Mouse (Mus musculus) myocyte (in vitro differentiated cells): ENCODE measurements around the gene Mzf1. TPM values are rescaled to one million over a fixed set of nuclear protein-coding genes. Genes with fewer than 3 reads are reported as not detected.

Source experiments
- H3K27me3 ChIP-seq: one replicate; pipeline ENCODE4 v1.6.1; 2011; ENCODE audit not compliant: control insufficient read depth, insufficient read depth, insufficient read length
- H3K36me3 ChIP-seq: one replicate; pipeline ENCODE4 v1.6.1; 2011; ENCODE audit not compliant: control insufficient read depth, insufficient read depth
- H3K4me2 ChIP-seq: one replicate; pipeline ENCODE4 v1.6.1; 2011; ENCODE audit warnings: low read depth, control low read depth
- H3K4me3 ChIP-seq: one replicate; pipeline ENCODE4 v1.5.1; 2011; ENCODE audit warnings: mild to moderate bottlenecking, control low read depth, moderate library complexity
- H3K79me2 ChIP-seq: one replicate; pipeline ENCODE4 v1.6.1; 2011; ENCODE audit not compliant: control insufficient read depth, insufficient read depth
- H3ac ChIP-seq: one replicate; pipeline ENCODE4 v1.6.1; 2011; ENCODE audit not compliant: control insufficient read depth, insufficient read length
- CEBPB ChIP-seq: IDR thresholded peaks from 2 replicates; pipeline ENCODE4 v1.6.1; 2011; ENCODE audit warnings: mild to moderate bottlenecking, moderate library complexity; ENCODE audit not compliant: poor library complexity, insufficient read depth, severe bottlenecking
- E2F4 ChIP-seq: IDR thresholded peaks from one replicate; pipeline ENCODE4 v1.6.1; 2011; ENCODE audit warnings: mild to moderate bottlenecking, control low read depth, moderate library complexity; ENCODE audit not compliant: insufficient read depth
- MAX ChIP-seq: IDR thresholded peaks from one replicate; pipeline ENCODE4 v1.6.1; 2011; ENCODE audit warnings: low read depth, mild to moderate bottlenecking, control low read depth
- MYOD1 ChIP-seq, 3 experiments: IDR thresholded peaks; one replicate each; pipeline ENCODE4 v1.6.1; 2011; ENCODE audit warnings: control low read depth in 2 of 3, low read depth in 2 of 3, mild to moderate bottlenecking in 2 of 3, moderate library complexity in 1 of 3; ENCODE audit not compliant: insufficient read length in 2 of 3, control insufficient read depth in 1 of 3
- MYOG ChIP-seq, 3 experiments: IDR thresholded peaks; one replicate each; pipeline ENCODE4 v1.6.1; 2011; ENCODE audit warnings: control low read depth in 2 of 3, low read depth in 2 of 3, mild to moderate bottlenecking in 2 of 3; ENCODE audit not compliant: insufficient read length in 2 of 3, control insufficient read depth in 1 of 3, insufficient read depth in 1 of 3
- POLR2A ChIP-seq: IDR thresholded peaks from one replicate; pipeline ENCODE4 v1.6.1; 2011; ENCODE audit warnings: low read depth, mild to moderate bottlenecking, control low read depth, moderate library complexity; ENCODE audit not compliant: insufficient read length
- POLR2AphosphoS2 ChIP-seq: IDR thresholded peaks from one replicate; pipeline ENCODE4 v1.6.1; 2011; ENCODE audit warnings: low read depth, control low read depth; ENCODE audit not compliant: insufficient read length
- REST ChIP-seq: IDR thresholded peaks from one replicate; pipeline ENCODE4 v1.6.1; 2011; ENCODE audit warnings: mild to moderate bottlenecking, control low read depth, moderate library complexity; ENCODE audit not compliant: insufficient read depth, insufficient read length
- SRF ChIP-seq: IDR thresholded peaks from one replicate; pipeline ENCODE4 v1.6.1; 2011; ENCODE audit warnings: low read depth; ENCODE audit not compliant: control insufficient read depth, insufficient read length
- TCF12 ChIP-seq: IDR thresholded peaks from one replicate; pipeline ENCODE4 v1.6.1; 2011; ENCODE audit warnings: mild to moderate bottlenecking, control low read depth; ENCODE audit not compliant: poor library complexity, insufficient read depth, severe bottlenecking
- TCF3 ChIP-seq: IDR thresholded peaks from one replicate; pipeline ENCODE4 v1.6.1; 2011; ENCODE audit warnings: low read depth, control low read depth; ENCODE audit not compliant: insufficient read length
- USF1 ChIP-seq: IDR thresholded peaks from one replicate; pipeline ENCODE4 v1.6.1; 2011; ENCODE audit warnings: low read depth, mild to moderate bottlenecking, control low read depth, moderate library complexity
- polyA plus RNA-seq: library from polyadenylated mRNA; unstranded; fragments of >200 nt; fragmentation: generic; extraction: Trizol; gene quantifications from one replicate; pipeline ENCODE4 v1.2.1, GENCODE M21; 2012; ENCODE audit warnings: missing spikeins

Gene Mzf1
- polyA plus RNA-seq, 1 experiment, result 0.37 TPM

- no peak overlapping the region for H3K4me2 ChIP-seq
- no peak overlapping the region for H3ac ChIP-seq
- H3K4me3 ChIP-seq, result no peak overlapping the region
- H3K27me3 ChIP-seq, result no peaks in the 10 kb centered on the region
- TF ChIP-seq MAX (no peak), MYOG (IDR thresholded peaks at IDR 0.05; ENCODE audit: control insufficient read depth in 1 of 3, insufficient read depth in 1 of 3, insufficient read length in 2 of 3, low read depth in 2 of 3) (no peak), CEBPB (no peak), TCF12 (no peak), TCF3 (no peak), REST (no peak), POLR2AphosphoS2 (no peak), USF1 (no peak), MYOD1 (IDR thresholded peaks at IDR 0.05; ENCODE audit: control insufficient read depth in 1 of 3, insufficient read length in 2 of 3, low read depth in 2 of 3) (no peak), E2F4 (no peak), SRF (no peak), POLR2A (no peak)
- peaks cover 4% of the 10 kb centered on the region for H3K79me2 ChIP-seq
- no peaks in the 10 kb centered on the region for H3K36me3 ChIP-seq
Measured at GRCm38 (mm10) chr7:13003380-13003779, 51.2 kb downstream of the Mzf1 start.

GRCm38 (mm10) chr7:13001584-13001983 is 53.0 kb downstream of the Mzf1 start:
- Histone ChIP-seq H3K4me2 (no peak overlapping the region), H3K36me3 (no peaks in the 10 kb centered on the region), H3K27me3 (no peaks in the 10 kb centered on the region), H3K4me3 (no peak overlapping the region), H3ac (no peak overlapping the region), H3K79me2 (no peaks in the 10 kb centered on the region)
- TF ChIP-seq USF1, result no peak
- no peak for TF ChIP-seq TCF3
- TF ChIP-seq MYOD1 (IDR thresholded peaks at IDR 0.05; ENCODE audit: control insufficient read depth in 1 of 3, insufficient read length in 2 of 3, low read depth in 2 of 3), result no peak
- no peak for TF ChIP-seq TCF12
- no peak for TF ChIP-seq POLR2AphosphoS2
- no peak for TF ChIP-seq CEBPB
- no peak for TF ChIP-seq SRF
- TF ChIP-seq E2F4, result no peak
- TF ChIP-seq POLR2A, result no peak

GRCm38 (mm10) chr7:12998851-12999250 is 55.7 kb downstream of the Mzf1 start, which contains the start of gene Trim28:
Gene Trim28, plus strand, starts transcription at chr7:12999114.
- H3K79me2 ChIP-seq, result no peaks in the 10 kb centered on the region
- H3ac ChIP-seq, result no peak within 1 kb of the TSS
- no peak within 1 kb of the TSS for H3K4me2 ChIP-seq
- no peak within 1 kb of the TSS for H3K4me3 ChIP-seq
- no peak for TF ChIP-seq E2F4
- TF ChIP-seq TCF12, result no peak
- no peak for TF ChIP-seq POLR2AphosphoS2
- no peak for TF ChIP-seq TCF3
- TF ChIP-seq MYOG (IDR thresholded peaks at IDR 0.05; ENCODE audit: control insufficient read depth in 1 of 3, insufficient read depth in 1 of 3, insufficient read length in 2 of 3, low read depth in 2 of 3), result no peak
- no peak for TF ChIP-seq MAX
- TF ChIP-seq USF1, result no peak
- TF ChIP-seq REST, result no peak
- TF ChIP-seq POLR2A, result no peak
- no peak for TF ChIP-seq SRF
- no peak for TF ChIP-seq CEBPB
- no peak for TF ChIP-seq MYOD1 (IDR thresholded peaks at IDR 0.05; ENCODE audit: control insufficient read depth in 1 of 3, insufficient read length in 2 of 3, low read depth in 2 of 3)
- no peaks in the 10 kb centered on the region for H3K27me3 ChIP-seq
- H3K36me3 ChIP-seq, result no peaks in the 10 kb centered on the region

- no peak within 1 kb of the TSS for H3ac ChIP-seq
- H3K4me3 ChIP-seq, result no peak within 1 kb of the TSS
- H3K79me2 ChIP-seq, result no peaks in the 10 kb centered on the region
- no peak within 1 kb of the TSS for H3K4me2 ChIP-seq
- H3K27me3 ChIP-seq, result no peaks in the 10 kb centered on the region
- TF ChIP-seq SRF (no peak), POLR2A (no peak), TCF3 (no peak), REST (no peak), TCF12 (no peak), POLR2AphosphoS2 (no peak), MYOG (IDR thresholded peaks at IDR 0.05; ENCODE audit: control insufficient read depth in 1 of 3, insufficient read depth in 1 of 3, insufficient read length in 2 of 3, low read depth in 2 of 3) (no peak), CEBPB (no peak)
- H3K36me3 ChIP-seq, result no peaks in the 10 kb centered on the region
Measured at GRCm38 (mm10) chr7:12998053-12998452, 56.5 kb downstream of the Mzf1 start, which contains the start of gene Slc27a5. Gene Slc27a5, minus strand, starts transcription at chr7:12998192.

DNA sequence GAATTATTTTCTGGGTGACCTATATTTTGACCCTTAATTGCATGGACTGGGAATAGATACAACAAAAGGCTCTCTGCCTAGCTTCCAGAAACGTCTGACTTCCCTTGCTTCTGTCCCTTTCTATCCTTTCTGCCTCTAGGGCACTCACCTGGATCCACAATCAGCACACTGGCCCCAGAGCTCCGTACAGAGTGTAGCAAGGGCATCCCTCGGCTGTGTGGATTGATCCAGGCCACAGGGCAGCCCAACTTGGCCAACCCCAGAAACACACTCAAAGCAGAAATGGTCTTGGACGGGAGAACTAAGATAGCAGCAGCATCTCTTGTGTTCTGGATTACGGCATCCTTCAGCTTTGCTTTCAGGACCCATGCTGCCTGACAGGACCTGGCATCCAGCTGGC is 57.3 kb downstream of the Mzf1 start:
- Histone ChIP-seq H3K79me2 (no peaks in the 10 kb centered on the region), H3K36me3 (no peaks in the 10 kb centered on the region), H3ac (no peak overlapping the region), H3K4me3 (no peak overlapping the region), H3K4me2 (no peak overlapping the region), H3K27me3 (no peaks in the 10 kb centered on the region)
- TF ChIP-seq MYOD1 (IDR thresholded peaks at IDR 0.05; ENCODE audit: control insufficient read depth in 1 of 3, insufficient read length in 2 of 3, low read depth in 2 of 3) (no peak), MAX (no peak), REST (no peak), TCF12 (no peak), CEBPB (no peak), USF1 (no peak), TCF3 (no peak), POLR2AphosphoS2 (no peak), SRF (no peak), MYOG (IDR thresholded peaks at IDR 0.05; ENCODE audit: control insufficient read depth in 1 of 3, insufficient read depth in 1 of 3, insufficient read length in 2 of 3, low read depth in 2 of 3) (no peak), POLR2A (no peak), E2F4 (no peak)
